Mouse (Mus musculus): Measurements from ENCODE around the gene Aldh3a2. TPM values are rescaled to one million over a fixed set of nuclear protein-coding genes. Genes with fewer than 3 reads are reported as not detected.

Gene Aldh3a2
- polyA plus RNA-seq, 1 experiment: not detected

DNA sequence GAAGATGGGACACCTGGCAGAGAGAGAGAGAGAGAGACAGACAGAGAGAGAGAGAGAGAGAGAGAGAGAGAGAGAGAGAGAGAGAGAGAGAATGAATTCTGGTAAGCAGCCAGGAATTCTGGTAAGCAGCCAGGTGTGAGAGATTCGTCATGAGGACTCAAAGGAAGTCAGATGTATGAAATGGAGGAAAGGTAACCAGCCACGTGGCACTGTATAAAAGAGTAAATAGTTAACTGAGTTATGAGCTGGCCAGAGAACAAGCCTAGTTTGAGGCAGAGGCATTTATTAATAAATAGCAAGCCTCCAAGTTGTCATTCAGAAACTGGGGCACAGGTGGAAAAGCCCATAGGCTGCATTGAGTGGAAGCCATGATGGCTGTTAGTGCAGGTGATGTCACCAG lies 30.6 kb upstream of the Aldh3a2 start:
- Histone ChIP-seq H3K4me1 (ENCODE audit: control insufficient read depth, insufficient read depth, low read length) (peaks cover 20% of the 10 kb centered on the region), H3K4me3 (ENCODE audit: insufficient read depth, low read depth, low read length) (no peak overlapping the region), H3K27ac (ENCODE audit: insufficient read depth, low read depth, low read length) (no peak overlapping the region)
- 71% methylated on average over 2 of the region's 2 CpGs for WGBS
- no peak for TF ChIP-seq POLR2A (IDR thresholded peaks at IDR 0.05; ENCODE audit: insufficient read depth, low read depth, low read length)
- TF ChIP-seq CTCF (IDR thresholded peaks at IDR 0.05; ENCODE audit: insufficient read depth, low read depth, low read length): no peak

- TF ChIP-seq CTCF (IDR thresholded peaks at IDR 0.05; ENCODE audit: insufficient read depth, low read depth, low read length) (no peak), POLR2A (IDR thresholded peaks at IDR 0.05; ENCODE audit: insufficient read depth, low read depth, low read length) (no peak)
- no peak overlapping the region for H3K27ac ChIP-seq (ENCODE audit: insufficient read depth, low read depth, low read length)
- 95% methylated on average over 2 of the region's 2 CpGs for WGBS
- H3K4me3 ChIP-seq (ENCODE audit: insufficient read depth, low read depth, low read length): no peak overlapping the region
- H3K4me1 ChIP-seq (ENCODE audit: control insufficient read depth, insufficient read depth, low read length): peaks cover 20% of the 10 kb centered on the region
Observed at GRCm38 (mm10) chr11:61297326-61297725, 30.1 kb upstream of the Aldh3a2 start.

- WGBS: 78% methylated on average over 1 of the region's 1 CpGs
- Histone ChIP-seq H3K27ac (ENCODE audit: insufficient read depth, low read depth, low read length) (no peak overlapping the region), H3K4me3 (ENCODE audit: insufficient read depth, low read depth, low read length) (no peak overlapping the region), H3K4me1 (ENCODE audit: control insufficient read depth, insufficient read depth, low read length) (peaks cover 20% of the 10 kb centered on the region)
- no peak for TF ChIP-seq CTCF (IDR thresholded peaks at IDR 0.05; ENCODE audit: insufficient read depth, low read depth, low read length)
- TF ChIP-seq POLR2A (IDR thresholded peaks at IDR 0.05; ENCODE audit: insufficient read depth, low read depth, low read length): no peak
Observed at GRCm38 (mm10) chr11:61296556-61296955, 29.3 kb upstream of the Aldh3a2 start.

GRCm38 (mm10) chr11:61295556-61295955 lies 28.3 kb upstream of the Aldh3a2 start:
- no peak overlapping the region for H3K27ac ChIP-seq (ENCODE audit: insufficient read depth, low read depth, low read length)
- peaks cover 15% of the 10 kb centered on the region for H3K4me1 ChIP-seq (ENCODE audit: control insufficient read depth, insufficient read depth, low read length)
- TF ChIP-seq POLR2A (IDR thresholded peaks at IDR 0.05; ENCODE audit: insufficient read depth, low read depth, low read length): no peak
- TF ChIP-seq CTCF (IDR thresholded peaks at IDR 0.05; ENCODE audit: insufficient read depth, low read depth, low read length): no peak
- H3K4me3 ChIP-seq (ENCODE audit: insufficient read depth, low read depth, low read length): no peak overlapping the region
- 94% methylated on average over 2 of the region's 2 CpGs for WGBS

DNA sequence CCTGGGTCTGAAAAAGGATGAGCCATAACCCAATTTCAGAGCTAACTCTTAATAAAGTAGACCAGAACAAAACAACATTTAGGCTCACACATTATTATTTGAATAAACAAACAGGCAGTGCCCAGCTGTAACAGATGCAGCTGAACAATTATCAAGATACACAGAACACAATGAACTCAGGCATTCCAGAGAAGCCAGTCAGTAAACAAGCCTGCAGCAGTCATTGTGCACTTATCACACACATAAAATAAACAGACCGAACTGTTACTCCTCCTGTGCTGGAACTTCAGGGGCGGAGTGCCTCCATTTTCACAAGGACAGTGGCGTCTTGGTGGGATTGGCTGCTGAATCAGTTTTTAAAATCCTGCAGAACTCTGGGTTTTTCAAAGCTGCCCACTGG lies 27.2 kb upstream of the Aldh3a2 start:
- TF ChIP-seq POLR2A (IDR thresholded peaks at IDR 0.05; ENCODE audit: insufficient read depth, low read depth, low read length): no peak
- no peak for TF ChIP-seq CTCF (IDR thresholded peaks at IDR 0.05; ENCODE audit: insufficient read depth, low read depth, low read length)
- 25% methylated on average over 3 of the region's 3 CpGs for WGBS
- no peak overlapping the region; the same call in 1 of the 2 replicates for H3K27ac ChIP-seq (ENCODE audit: insufficient read depth, low read depth, low read length)

GRCm38 (mm10) chr11:61293251-61293650 lies 26.0 kb upstream of the Aldh3a2 start:
- TF ChIP-seq POLR2A (IDR thresholded peaks at IDR 0.05; ENCODE audit: insufficient read depth, low read depth, low read length) (no peak), CTCF (IDR thresholded peaks at IDR 0.05; ENCODE audit: insufficient read depth, low read depth, low read length) (no peak)
- 77% methylated on average over 2 of the region's 2 CpGs for WGBS
- peaks cover 3% of the 10 kb centered on the region; the same call in 1 of the 2 replicates for H3K4me1 ChIP-seq (ENCODE audit: control insufficient read depth, insufficient read depth, low read length)
- no peak overlapping the region for H3K4me3 ChIP-seq (ENCODE audit: insufficient read depth, low read depth, low read length)
- H3K27ac ChIP-seq (ENCODE audit: insufficient read depth, low read depth, low read length): no peak overlapping the region

More for the DNA sequence above, 27.2 kb upstream of the Aldh3a2 start:
- Histone ChIP-seq H3K4me3 (ENCODE audit: insufficient read depth, low read depth, low read length) (no peak overlapping the region), H3K4me1 (ENCODE audit: control insufficient read depth, insufficient read depth, low read length) (peaks cover 8% of the 10 kb centered on the region; the same call in 1 of the 2 replicates)

- no peak overlapping the region for H3K4me3 ChIP-seq (ENCODE audit: insufficient read depth, low read depth, low read length)
- TF ChIP-seq POLR2A (IDR thresholded peaks at IDR 0.05; ENCODE audit: insufficient read depth, low read depth, low read length) (no peak), CTCF (IDR thresholded peaks at IDR 0.05; ENCODE audit: insufficient read depth, low read depth, low read length) (no peak)
- no peaks in the 10 kb centered on the region for H3K4me1 ChIP-seq (ENCODE audit: control insufficient read depth, insufficient read depth, low read length)
- no peak overlapping the region for H3K27ac ChIP-seq (ENCODE audit: insufficient read depth, low read depth, low read length)
- WGBS: 67% methylated on average over 6 of the region's 6 CpGs
Observed at GRCm38 (mm10) chr11:61284323-61284722, 17.1 kb upstream of the Aldh3a2 start.

- Histone ChIP-seq H3K4me3 (ENCODE audit: insufficient read depth, low read depth, low read length) (no peak overlapping the region), H3K27ac (ENCODE audit: insufficient read depth, low read depth, low read length) (no peak overlapping the region), H3K4me1 (ENCODE audit: control insufficient read depth, insufficient read depth, low read length) (peaks cover under 1% of the 10 kb centered on the region)
- TF ChIP-seq POLR2A (IDR thresholded peaks at IDR 0.05; ENCODE audit: insufficient read depth, low read depth, low read length): no peak
- no peak for TF ChIP-seq CTCF (IDR thresholded peaks at IDR 0.05; ENCODE audit: insufficient read depth, low read depth, low read length)
- 84% methylated on average over 10 of the region's 10 CpGs for WGBS
Observed at GRCm38 (mm10) chr11:61283414-61284049, 16.3 kb upstream of the Aldh3a2 start.

DNA sequence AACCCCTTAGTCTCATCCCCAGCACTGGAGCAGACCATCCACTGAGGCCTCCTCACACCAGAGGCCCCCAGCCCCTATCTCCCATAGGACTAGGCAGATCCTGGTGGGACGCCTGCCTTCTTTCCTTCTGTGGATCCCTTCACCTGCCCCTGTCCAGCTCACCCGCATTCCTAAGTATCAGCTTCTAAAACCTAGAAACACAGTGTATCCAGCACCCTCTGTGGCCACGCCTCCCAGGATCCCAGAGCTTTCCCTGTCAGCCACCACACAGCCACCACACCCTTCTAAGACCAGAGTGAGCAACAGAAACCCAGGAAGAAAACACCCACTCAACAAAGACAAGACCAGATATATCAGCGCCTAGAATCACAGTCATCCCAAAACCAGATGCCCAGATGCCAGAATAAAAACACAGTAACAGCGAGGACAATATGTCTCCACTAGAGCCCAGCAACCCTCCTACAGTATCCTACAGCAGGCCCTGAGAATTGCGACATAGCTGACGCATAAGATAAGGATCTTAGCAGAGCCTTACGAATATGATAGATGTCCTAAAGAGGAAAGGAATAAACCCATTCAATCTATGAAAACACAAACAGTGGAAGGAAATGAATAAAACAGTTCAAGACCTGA lies 11.3 kb upstream of the Aldh3a2 start:
- WGBS: 87% methylated on average over 8 of the region's 8 CpGs
- Histone ChIP-seq H3K4me3 (ENCODE audit: insufficient read depth, low read depth, low read length) (no peak overlapping the region), H3K27ac (ENCODE audit: insufficient read depth, low read depth, low read length) (no peak overlapping the region), H3K4me1 (ENCODE audit: control insufficient read depth, insufficient read depth, low read length) (peaks cover 7% of the 10 kb centered on the region)
- TF ChIP-seq CTCF (IDR thresholded peaks at IDR 0.05; ENCODE audit: insufficient read depth, low read depth, low read length) (no peak), POLR2A (IDR thresholded peaks at IDR 0.05; ENCODE audit: insufficient read depth, low read depth, low read length) (no peak)
